Mouse (Mus musculus): ENCODE results near the gene Gpat3. TPM values are rescaled to one million over a fixed set of nuclear protein-coding genes. Genes with fewer than 3 reads are reported as not detected.
A peak's percentile ranks its signal among the peaks of the same experiment; 100 is the strongest.

The Gpat3 gene
- polyA plus RNA-seq, 1 experiment: 4.7 TPM

DNA sequence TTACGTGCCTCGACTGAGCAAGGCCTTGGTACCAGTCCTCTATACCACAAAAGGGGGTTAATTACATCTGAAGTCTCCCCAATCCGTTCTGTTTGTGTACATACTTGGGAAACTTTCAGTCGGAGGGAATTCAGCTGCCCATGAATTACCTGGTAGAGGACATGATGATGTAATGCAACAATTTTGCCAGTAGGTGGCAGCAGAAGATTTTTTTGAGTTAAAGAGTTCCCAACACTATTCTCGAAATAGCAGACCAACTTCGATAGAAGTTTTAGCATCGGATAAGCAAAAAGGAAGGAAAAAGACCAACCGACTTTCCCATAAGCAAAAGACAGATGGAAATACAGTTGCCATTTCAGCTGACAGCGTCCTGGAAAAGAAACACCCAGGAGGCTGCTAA, 73.6 kb downstream of the Gpat3 start:
- Histone ChIP-seq H3ac (ENCODE audit: control insufficient read depth, insufficient read length) (no peak overlapping the region), H3K79me2 (ENCODE audit: control insufficient read depth, insufficient read depth) (no peaks in the 10 kb centered on the region), H3K4me2 (ENCODE audit: low read depth) (peak overlapping the region; percentile 34), H3K36me3 (ENCODE audit: control insufficient read depth, insufficient read depth) (no peaks in the 10 kb centered on the region), H3K4me3 (no peak overlapping the region), H3K27me3 (ENCODE audit: control insufficient read depth, insufficient read depth, insufficient read length) (peaks cover 39% of the 10 kb centered on the region)
- 0 out of 2 replicates have a peak, but pooled peaks have one; percentile 25 for TF ChIP-seq CEBPB (IDR thresholded peaks at IDR 0.05; ENCODE audit: insufficient read depth, poor library complexity, severe bottlenecking)
- no peak for TF ChIP-seq REST (IDR thresholded peaks at IDR 0.05; ENCODE audit: insufficient read depth, insufficient read length)
- no peak for TF ChIP-seq POLR2A (IDR thresholded peaks at IDR 0.05; ENCODE audit: insufficient read length, low read depth)
- TF ChIP-seq TCF12 (IDR thresholded peaks at IDR 0.05; ENCODE audit: insufficient read depth, poor library complexity, severe bottlenecking): no peak

GRCm38 (mm10) chr5:100929698-100930097, 84.2 kb downstream of the Gpat3 start:
- Histone ChIP-seq H3K27me3 (ENCODE audit: control insufficient read depth, insufficient read depth, insufficient read length) (peaks cover 25% of the 10 kb centered on the region), H3K79me2 (ENCODE audit: control insufficient read depth, insufficient read depth) (no peaks in the 10 kb centered on the region), H3K4me2 (ENCODE audit: low read depth) (no peak overlapping the region), H3ac (ENCODE audit: control insufficient read depth, insufficient read length) (no peak overlapping the region), H3K4me3 (no peak overlapping the region), H3K36me3 (ENCODE audit: control insufficient read depth, insufficient read depth) (no peaks in the 10 kb centered on the region)
- no peak for TF ChIP-seq POLR2A (IDR thresholded peaks at IDR 0.05; ENCODE audit: insufficient read length, low read depth)
- TF ChIP-seq MAX (IDR thresholded peaks at IDR 0.05; ENCODE audit: low read depth): no peak
- no peak for TF ChIP-seq TCF3 (IDR thresholded peaks at IDR 0.05; ENCODE audit: insufficient read length, low read depth)
- TF ChIP-seq MYOG (IDR thresholded peaks at IDR 0.05; ENCODE audit: control insufficient read depth in 1 of 3, insufficient read depth in 1 of 3, insufficient read length in 2 of 3, low read depth in 2 of 3): no peak
- no peak for TF ChIP-seq USF1 (IDR thresholded peaks at IDR 0.05; ENCODE audit: low read depth)
- TF ChIP-seq MYOD1 (IDR thresholded peaks at IDR 0.05; ENCODE audit: control insufficient read depth in 1 of 3, insufficient read length in 2 of 3, low read depth in 2 of 3): no peak
- no peak for TF ChIP-seq CEBPB (IDR thresholded peaks at IDR 0.05; ENCODE audit: insufficient read depth, poor library complexity, severe bottlenecking)
- no peak for TF ChIP-seq E2F4 (IDR thresholded peaks at IDR 0.05; ENCODE audit: insufficient read depth)
- no peak for TF ChIP-seq REST (IDR thresholded peaks at IDR 0.05; ENCODE audit: insufficient read depth, insufficient read length)
- TF ChIP-seq SRF (IDR thresholded peaks at IDR 0.05; ENCODE audit: control insufficient read depth, insufficient read length, low read depth): no peak
- no peak for TF ChIP-seq TCF12 (IDR thresholded peaks at IDR 0.05; ENCODE audit: insufficient read depth, poor library complexity, severe bottlenecking)
- TF ChIP-seq POLR2AphosphoS2 (IDR thresholded peaks at IDR 0.05; ENCODE audit: insufficient read length, low read depth): no peak

GRCm38 (mm10) chr5:100943716-100944115, 98.2 kb downstream of the Gpat3 start:
- Histone ChIP-seq H3K4me2 (ENCODE audit: low read depth) (no peak overlapping the region), H3ac (ENCODE audit: control insufficient read depth, insufficient read length) (no peak overlapping the region), H3K79me2 (ENCODE audit: control insufficient read depth, insufficient read depth) (no peaks in the 10 kb centered on the region), H3K36me3 (ENCODE audit: control insufficient read depth, insufficient read depth) (no peaks in the 10 kb centered on the region), H3K4me3 (no peak overlapping the region), H3K27me3 (ENCODE audit: control insufficient read depth, insufficient read depth, insufficient read length) (peaks cover 35% of the 10 kb centered on the region)
- no peak for TF ChIP-seq USF1 (IDR thresholded peaks at IDR 0.05; ENCODE audit: low read depth)
- TF ChIP-seq E2F4 (IDR thresholded peaks at IDR 0.05; ENCODE audit: insufficient read depth): no peak
- TF ChIP-seq MYOD1 (IDR thresholded peaks at IDR 0.05; ENCODE audit: control insufficient read depth in 1 of 3, insufficient read length in 2 of 3, low read depth in 2 of 3): no peak
- TF ChIP-seq SRF (IDR thresholded peaks at IDR 0.05; ENCODE audit: control insufficient read depth, insufficient read length, low read depth): no peak
- TF ChIP-seq POLR2AphosphoS2 (IDR thresholded peaks at IDR 0.05; ENCODE audit: insufficient read length, low read depth): no peak
- no peak for TF ChIP-seq CEBPB (IDR thresholded peaks at IDR 0.05; ENCODE audit: insufficient read depth, poor library complexity, severe bottlenecking)
- no peak for TF ChIP-seq POLR2A (IDR thresholded peaks at IDR 0.05; ENCODE audit: insufficient read length, low read depth)
- no peak for TF ChIP-seq TCF3 (IDR thresholded peaks at IDR 0.05; ENCODE audit: insufficient read length, low read depth)
- TF ChIP-seq REST (IDR thresholded peaks at IDR 0.05; ENCODE audit: insufficient read depth, insufficient read length): no peak
- TF ChIP-seq MYOG (IDR thresholded peaks at IDR 0.05; ENCODE audit: control insufficient read depth in 1 of 3, insufficient read depth in 1 of 3, insufficient read length in 2 of 3, low read depth in 2 of 3): no peak
- TF ChIP-seq MAX (IDR thresholded peaks at IDR 0.05; ENCODE audit: low read depth): no peak
- TF ChIP-seq TCF12 (IDR thresholded peaks at IDR 0.05; ENCODE audit: insufficient read depth, poor library complexity, severe bottlenecking): no peak

GRCm38 (mm10) chr5:100945336-100945735, 99.8 kb downstream of the Gpat3 start:
- H3K36me3 ChIP-seq (ENCODE audit: control insufficient read depth, insufficient read depth): no peaks in the 10 kb centered on the region
- H3K79me2 ChIP-seq (ENCODE audit: control insufficient read depth, insufficient read depth): no peaks in the 10 kb centered on the region
- no peak overlapping the region for H3ac ChIP-seq (ENCODE audit: control insufficient read depth, insufficient read length)
- TF ChIP-seq POLR2A (IDR thresholded peaks at IDR 0.05; ENCODE audit: insufficient read length, low read depth) (no peak), POLR2AphosphoS2 (IDR thresholded peaks at IDR 0.05; ENCODE audit: insufficient read length, low read depth) (no peak), REST (IDR thresholded peaks at IDR 0.05; ENCODE audit: insufficient read depth, insufficient read length) (no peak), USF1 (IDR thresholded peaks at IDR 0.05; ENCODE audit: low read depth) (no peak), SRF (IDR thresholded peaks at IDR 0.05; ENCODE audit: control insufficient read depth, insufficient read length, low read depth) (no peak), MAX (IDR thresholded peaks at IDR 0.05; ENCODE audit: low read depth) (no peak), CEBPB (IDR thresholded peaks at IDR 0.05; ENCODE audit: insufficient read depth, poor library complexity, severe bottlenecking) (no peak), MYOD1 (IDR thresholded peaks at IDR 0.05; ENCODE audit: control insufficient read depth in 1 of 3, insufficient read length in 2 of 3, low read depth in 2 of 3) (no peak), MYOG (IDR thresholded peaks at IDR 0.05; ENCODE audit: control insufficient read depth in 1 of 3, insufficient read depth in 1 of 3, insufficient read length in 2 of 3, low read depth in 2 of 3) (no peak), E2F4 (IDR thresholded peaks at IDR 0.05; ENCODE audit: insufficient read depth) (no peak), TCF3 (IDR thresholded peaks at IDR 0.05; ENCODE audit: insufficient read length, low read depth) (no peak), TCF12 (IDR thresholded peaks at IDR 0.05; ENCODE audit: insufficient read depth, poor library complexity, severe bottlenecking) (no peak)
- peaks cover 45% of the 10 kb centered on the region for H3K27me3 ChIP-seq (ENCODE audit: control insufficient read depth, insufficient read depth, insufficient read length)
- no peak overlapping the region for H3K4me3 ChIP-seq
- H3K4me2 ChIP-seq (ENCODE audit: low read depth): no peak overlapping the region

Other genes starting within 250 kb of the Gpat3 start
- 35.8 TPM for gene Coq2, start 170.6 kb upstream of the Gpat3 start, polyA plus RNA-seq (2012; fragmentation: generic; extraction: Trizol)
- gene Hpse, start 126.0 kb upstream of the Gpat3 start, polyA plus RNA-seq (2012; fragmentation: generic; extraction: Trizol): 0.66 TPM
- gene Helq, start 47.1 kb upstream of the Gpat3 start, polyA plus RNA-seq (2012; fragmentation: generic; extraction: Trizol): 4.2 TPM
- gene Mrps18c, start 47.1 kb upstream of the Gpat3 start, polyA plus RNA-seq (2012; fragmentation: generic; extraction: Trizol): 71.7 TPM
- 7.6 TPM for gene Abraxas1, start 24.7 kb upstream of the Gpat3 start, polyA plus RNA-seq (2012; fragmentation: generic; extraction: Trizol)

Measured in myocyte (in vitro differentiated cells).